Mouse (Mus musculus): ENCODE data around the gene Apbb2. TPM values are rescaled to one million over a fixed set of nuclear protein-coding genes. Genes with fewer than 3 reads are reported as not detected.
A peak's percentile ranks its signal among the peaks of the same experiment; 100 is the strongest.

Apbb2 gene
- polyA plus RNA-seq, 1 experiment from 2014 or later: 38.5 TPM

- peaks cover 15% of the 10 kb centered on the region for H3K4me1 ChIP-seq (ENCODE audit: control insufficient read depth, insufficient read depth, low read length)
- no peak overlapping the region for H3K27ac ChIP-seq (replicated peaks; ENCODE audit: low read depth, low read length)
- 80% methylated on average over 4 of the region's 4 CpGs for WGBS
These were observed 77.2 kb downstream of the Apbb2 start for GRCm38 (mm10) chr5:66541385-66541784.

GRCm38 (mm10) chr5:66540246-66540645 is 78.3 kb downstream of the Apbb2 start:
- Histone ChIP-seq H3K4me3 (ENCODE audit: low read depth, low read length) (no peak overlapping the region), H3K36me3 (ENCODE audit: control insufficient read depth, insufficient read depth, low read length) (no peaks in the 10 kb centered on the region), H3K4me2 (ENCODE audit: low read depth, severe bottlenecking) (no peak overlapping the region), H3K9me3 (ENCODE audit: control insufficient read depth, low read length) (no peaks in the 10 kb centered on the region), H3K27ac (replicated peaks; ENCODE audit: low read depth, low read length) (no peak overlapping the region), H3K9ac (ENCODE audit: low read length) (no peak overlapping the region), H3K27me3 (ENCODE audit: control insufficient read depth, insufficient read depth, low read length) (no peaks in the 10 kb centered on the region), H3K4me1 (ENCODE audit: control insufficient read depth, insufficient read depth, low read length) (peaks cover 27% of the 10 kb centered on the region)
- DNase-seq (ENCODE audit: low spot score): no peak
- 95% methylated on average over 4 of the region's 4 CpGs for WGBS
- no peak for ATAC-seq (ENCODE audit: insufficient number of reproducible peaks, low FRiP score, low TSS enrichment, low read depth)

More at GRCm38 (mm10) chr5:66541385-66541784, 77.2 kb downstream of the Apbb2 start:
- no peak overlapping the region for H3K9ac ChIP-seq (ENCODE audit: low read length)
- DNase-seq (ENCODE audit: low spot score): no peak
- no peak overlapping the region for H3K4me3 ChIP-seq (ENCODE audit: low read depth, low read length)
- H3K27me3 ChIP-seq (ENCODE audit: control insufficient read depth, insufficient read depth, low read length): no peaks in the 10 kb centered on the region
- ATAC-seq (ENCODE audit: insufficient number of reproducible peaks, low FRiP score, low TSS enrichment, low read depth): no peak
- no peak overlapping the region for H3K4me2 ChIP-seq (ENCODE audit: low read depth, severe bottlenecking)
- H3K36me3 ChIP-seq (ENCODE audit: control insufficient read depth, insufficient read depth, low read length): no peaks in the 10 kb centered on the region
- no peaks in the 10 kb centered on the region for H3K9me3 ChIP-seq (ENCODE audit: control insufficient read depth, low read length)

GRCm38 (mm10) chr5:66537811-66538210 is 80.8 kb downstream of the Apbb2 start:
- H3K27me3 ChIP-seq (ENCODE audit: control insufficient read depth, insufficient read depth, low read length): no peaks in the 10 kb centered on the region
- DNase-seq (ENCODE audit: low spot score): no peak
- no peaks in the 10 kb centered on the region for H3K9me3 ChIP-seq (ENCODE audit: control insufficient read depth, low read length)
- H3K4me3 ChIP-seq (ENCODE audit: low read depth, low read length): no peak overlapping the region
- no peak overlapping the region for H3K9ac ChIP-seq (ENCODE audit: low read length)
- no peak overlapping the region for H3K27ac ChIP-seq (replicated peaks; ENCODE audit: low read depth, low read length)
- no peak for ATAC-seq (ENCODE audit: insufficient number of reproducible peaks, low FRiP score, low TSS enrichment, low read depth)
- WGBS: 83% methylated on average over 7 of the region's 7 CpGs
- peaks cover 25% of the 10 kb centered on the region for H3K4me1 ChIP-seq (ENCODE audit: control insufficient read depth, insufficient read depth, low read length)
- H3K4me2 ChIP-seq (ENCODE audit: low read depth, severe bottlenecking): no peak overlapping the region
- no peaks in the 10 kb centered on the region for H3K36me3 ChIP-seq (ENCODE audit: control insufficient read depth, insufficient read depth, low read length)

GRCm38 (mm10) chr5:66536696-66537358 is 81.8 kb downstream of the Apbb2 start:
- DNase-seq (ENCODE audit: low spot score): no peak
- Histone ChIP-seq H3K4me1 (ENCODE audit: control insufficient read depth, insufficient read depth, low read length) (peaks cover 30% of the 10 kb centered on the region), H3K9ac (ENCODE audit: low read length) (no peak overlapping the region), H3K9me3 (ENCODE audit: control insufficient read depth, low read length) (no peaks in the 10 kb centered on the region), H3K4me2 (ENCODE audit: low read depth, severe bottlenecking) (no peak overlapping the region), H3K27ac (replicated peaks; ENCODE audit: low read depth, low read length) (peak overlapping the region; percentile 12; the same call in 1 of the 2 replicates), H3K27me3 (ENCODE audit: control insufficient read depth, insufficient read depth, low read length) (no peaks in the 10 kb centered on the region), H3K36me3 (ENCODE audit: control insufficient read depth, insufficient read depth, low read length) (no peaks in the 10 kb centered on the region), H3K4me3 (ENCODE audit: low read depth, low read length) (no peak overlapping the region)
- 0 out of 2 replicates have a peak, but pooled peaks have one; percentile 41 for ATAC-seq (ENCODE audit: insufficient number of reproducible peaks, low FRiP score, low TSS enrichment, low read depth)
- WGBS: 26% methylated on average over 8 of the region's 8 CpGs

- Histone ChIP-seq H3K4me3 (ENCODE audit: low read depth, low read length) (no peak overlapping the region), H3K27ac (replicated peaks; ENCODE audit: low read depth, low read length) (0 out of 2 replicates have a peak overlapping the region, but pooled peaks have one; percentile 30), H3K9ac (ENCODE audit: low read length) (0 out of 2 replicates have a peak overlapping the region, but pooled peaks have one; percentile 13), H3K4me1 (ENCODE audit: control insufficient read depth, insufficient read depth, low read length) (peaks cover 33% of the 10 kb centered on the region), H3K36me3 (ENCODE audit: control insufficient read depth, insufficient read depth, low read length) (no peaks in the 10 kb centered on the region), H3K27me3 (ENCODE audit: control insufficient read depth, insufficient read depth, low read length) (no peaks in the 10 kb centered on the region), H3K4me2 (ENCODE audit: low read depth, severe bottlenecking) (no peak overlapping the region), H3K9me3 (ENCODE audit: control insufficient read depth, low read length) (no peaks in the 10 kb centered on the region)
- WGBS: 45% methylated on average over 9 of the region's 9 CpGs
- no peak for DNase-seq (ENCODE audit: low spot score)
- ATAC-seq (ENCODE audit: insufficient number of reproducible peaks, low FRiP score, low TSS enrichment, low read depth): no peak
These were observed 82.9 kb downstream of the Apbb2 start for GRCm38 (mm10) chr5:66535566-66536236.

GRCm38 (mm10) chr5:66533711-66534425 is 84.7 kb downstream of the Apbb2 start:
- Histone ChIP-seq H3K27me3 (ENCODE audit: control insufficient read depth, insufficient read depth, low read length) (no peaks in the 10 kb centered on the region), H3K4me1 (ENCODE audit: control insufficient read depth, insufficient read depth, low read length) (peaks cover 34% of the 10 kb centered on the region), H3K9me3 (ENCODE audit: control insufficient read depth, low read length) (no peaks in the 10 kb centered on the region), H3K4me2 (ENCODE audit: low read depth, severe bottlenecking) (no peak overlapping the region), H3K4me3 (ENCODE audit: low read depth, low read length) (no peak overlapping the region), H3K27ac (replicated peaks; ENCODE audit: low read depth, low read length) (no peak overlapping the region), H3K36me3 (ENCODE audit: control insufficient read depth, insufficient read depth, low read length) (no peaks in the 10 kb centered on the region), H3K9ac (ENCODE audit: low read length) (no peak overlapping the region)
- ATAC-seq (ENCODE audit: insufficient number of reproducible peaks, low FRiP score, low TSS enrichment, low read depth): no peak
- DNase-seq (ENCODE audit: low spot score): no peak
- WGBS: 94% methylated on average over 14 of the region's 14 CpGs

GRCm38 (mm10) chr5:66532827-66533226 is 85.8 kb downstream of the Apbb2 start:
- Histone ChIP-seq H3K4me1 (ENCODE audit: control insufficient read depth, insufficient read depth, low read length) (peaks cover 41% of the 10 kb centered on the region), H3K9me3 (ENCODE audit: control insufficient read depth, low read length) (no peaks in the 10 kb centered on the region), H3K36me3 (ENCODE audit: control insufficient read depth, insufficient read depth, low read length) (no peaks in the 10 kb centered on the region), H3K4me3 (ENCODE audit: low read depth, low read length) (no peak overlapping the region), H3K9ac (ENCODE audit: low read length) (no peak overlapping the region), H3K27ac (replicated peaks; ENCODE audit: low read depth, low read length) (no peak overlapping the region), H3K4me2 (ENCODE audit: low read depth, severe bottlenecking) (no peak overlapping the region), H3K27me3 (ENCODE audit: control insufficient read depth, insufficient read depth, low read length) (no peaks in the 10 kb centered on the region)
- WGBS: 84% methylated on average over 6 of the region's 6 CpGs
- ATAC-seq (ENCODE audit: insufficient number of reproducible peaks, low FRiP score, low TSS enrichment, low read depth) (no peak), DNase-seq (ENCODE audit: low spot score) (no peak)

GRCm38 (mm10) chr5:66530361-66530760 is 88.2 kb downstream of the Apbb2 start:
- Histone ChIP-seq H3K36me3 (ENCODE audit: control insufficient read depth, insufficient read depth, low read length) (no peaks in the 10 kb centered on the region), H3K27ac (replicated peaks; ENCODE audit: low read depth, low read length) (0 out of 2 replicates have a peak overlapping the region, but pooled peaks have one; percentile 4), H3K4me3 (ENCODE audit: low read depth, low read length) (no peak overlapping the region), H3K27me3 (ENCODE audit: control insufficient read depth, insufficient read depth, low read length) (no peaks in the 10 kb centered on the region), H3K9me3 (ENCODE audit: control insufficient read depth, low read length) (no peaks in the 10 kb centered on the region), H3K9ac (ENCODE audit: low read length) (no peak overlapping the region), H3K4me2 (ENCODE audit: low read depth, severe bottlenecking) (no peak overlapping the region), H3K4me1 (ENCODE audit: control insufficient read depth, insufficient read depth, low read length) (peaks cover 33% of the 10 kb centered on the region)
- ATAC-seq (ENCODE audit: insufficient number of reproducible peaks, low FRiP score, low TSS enrichment, low read depth) (no peak), DNase-seq (ENCODE audit: low spot score) (no peak)
- WGBS: 88% methylated on average over 4 of the region's 4 CpGs
